ENCODE assay signal across 12 mouse cellular contexts in genomic region chr11:100625754-100626700, GRCm38 (mm10). TPM values are rescaled to one million over a fixed set of nuclear protein-coding genes. Genes with fewer than 3 reads are reported as not detected.
DNase-seq lines count a peak whose midpoint lies in the region; ATAC-seq and TF ChIP-seq lines count a peak whose summit lies in the region.
"Had no signal": no experiment of that assay in that cellular context is flagged by ENCODE, and none has a peak within 500 bp of the region (broad histone marks: within the 10 kb centered on the region; RNA-seq: fewer than 3 reads in every experiment).

No protein-coding gene starts in this region.

- 0 out of 2 replicates have a peak overlapping the region, but pooled peaks have one; percentile 6 for H3K4me2 ChIP-seq in intestine, embryonic 16.5 days (ENCODE audit: low read depth, low read length)
- H3K4me2 ChIP-seq in intestine, embryonic 15.5 days (replicated peaks), result no peak overlapping the region
- H3K4me2 ChIP-seq in CH12.LX (ENCODE audit: insufficient read depth, low read depth, poor library complexity, severe bottlenecking), result peak overlapping the region; percentile 60; the same call in 1 of the 2 replicates
- 0 out of 2 replicates have a peak overlapping the region, but pooled peaks have one; percentile 35 for H3K4me2 ChIP-seq in liver, postnatal 0 days (ENCODE audit: low read depth, low read length)
- H3K4me2 ChIP-seq in midbrain, postnatal 0 days (ENCODE audit: low read depth, low read length, poor library complexity, severe bottlenecking), result no peak overlapping the region

- WGBS in intestine, embryonic 16.5 days, result 91% methylated on average over 23 of the region's 23 CpGs
- WGBS in intestine, embryonic 15.5 days, result 93% methylated on average over 23 of the region's 23 CpGs
- WGBS in bone marrow, adult 2 months, result 87% methylated on average over 23 of the region's 23 CpGs
- 86% methylated on average over 23 of the region's 23 CpGs for WGBS in liver, postnatal 0 days (ENCODE audit: insufficient replicate concordance)
- WGBS in midbrain, postnatal 0 days, result 94% methylated on average over 23 of the region's 23 CpGs

- H3K79me2 ChIP-seq in CH12.LX (replicated peaks; ENCODE audit: control insufficient read depth, extremely low read depth, insufficient read depth, poor library complexity, severe bottlenecking), result peaks cover 2% of the 10 kb centered on the region; the same call in 1 of the 2 replicates

- DNase-seq in CH12.LX (ENCODE audit: extremely low read depth), result no peak
- no peak for DNase-seq in liver, postnatal 0 days
- DNase-seq in urinary bladder, postnatal 10 days (ENCODE audit: low spot score), result no peak
- no peak for DNase-seq in midbrain, postnatal 0 days (ENCODE audit: low spot score)
- no peak for DNase-seq in cerebellum, postnatal 14 days

- no peaks in the 10 kb centered on the region for H3K9me3 ChIP-seq in intestine, embryonic 16.5 days (ENCODE audit: control insufficient read depth, low read length)
- H3K9me3 ChIP-seq in intestine, embryonic 15.5 days, result no peaks in the 10 kb centered on the region
- H3K9me3 ChIP-seq in CH12.LX (replicated peaks; ENCODE audit: low read length), result no peaks in the 10 kb centered on the region
- H3K9me3 ChIP-seq in liver, postnatal 0 days (ENCODE audit: low read length), result no peaks in the 10 kb centered on the region
- no peaks in the 10 kb centered on the region for H3K9me3 ChIP-seq in midbrain, postnatal 0 days (ENCODE audit: low read length)
- H3K9me3 ChIP-seq: heart, embryonic 10.5 days had no signal

- no peak for ATAC-seq in intestine, embryonic 16.5 days
- ATAC-seq in intestine, embryonic 15.5 days, result no peak
- no peak for ATAC-seq in liver, postnatal 0 days
- ATAC-seq in midbrain, postnatal 0 days (ENCODE audit: low FRiP score), result no peak
- ATAC-seq: forebrain, embryonic 16.5 days had no signal

- H3K27me3 ChIP-seq in intestine, embryonic 16.5 days (replicated peaks; ENCODE audit: control insufficient read depth, insufficient read depth, low read length), result no peaks in the 10 kb centered on the region
- no peaks in the 10 kb centered on the region; the same call in 1 of the 2 replicates for H3K27me3 ChIP-seq in intestine, embryonic 15.5 days (replicated peaks)
- H3K27me3 ChIP-seq in CH12.LX (replicated peaks), result peaks cover 4% of the 10 kb centered on the region
- H3K27me3 ChIP-seq in liver, postnatal 0 days (ENCODE audit: insufficient read depth, low read length), result no peaks in the 10 kb centered on the region
- H3K27me3 ChIP-seq in midbrain, postnatal 0 days (ENCODE audit: insufficient read depth, low read length), result no peaks in the 10 kb centered on the region

- in situ Hi-C loops in CH12.LX (cut with MboI; ENCODE audit: low pct_ligation_motif_present, low pct_unique_long_range_greater_than_20kb, low sequenced_read_pairs), result loop anchor here (5.0 kb wide), 1 partner anchor 71 kb away; no protein-coding TSS in a partner anchor

- H3K4me3 ChIP-seq in intestine, embryonic 16.5 days (ENCODE audit: low read length), result no peak overlapping the region
- no peak overlapping the region for H3K4me3 ChIP-seq in intestine, embryonic 15.5 days (replicated peaks)
- peak overlapping the region; percentile 1 to 36 (median 4) for H3K4me3 ChIP-seq in CH12.LX (replicated peaks in 1 of 3; ENCODE audit: low read depth in 2 of 3, low read length in 2 of 3, poor library complexity in 1 of 3)
- H3K4me3 ChIP-seq in bone marrow, adult 2 months (replicated peaks; ENCODE audit: control insufficient read depth, low read depth, low read length), result no peak overlapping the region
- H3K4me3 ChIP-seq in liver, postnatal 0 days (ENCODE audit: low read depth, low read length), result no peak overlapping the region
- H3K4me3 ChIP-seq in midbrain, postnatal 0 days (ENCODE audit: low read depth, low read length), result no peak overlapping the region
- H3K4me3 ChIP-seq: heart, embryonic 10.5 days; layer of hippocampus, adult 2 months had no signal

- peaks cover 29% of the 10 kb centered on the region for H3K4me1 ChIP-seq in intestine, embryonic 16.5 days (ENCODE audit: control insufficient read depth, insufficient read depth, low read length)
- H3K4me1 ChIP-seq in intestine, embryonic 15.5 days (replicated peaks), result peaks cover 27% of the 10 kb centered on the region
- peaks cover 30 to 76% of the 10 kb centered on the region in 2 experiments for H3K4me1 ChIP-seq in CH12.LX (ENCODE audit: control insufficient read depth in 1 of 2, insufficient read depth in 2 of 2)
- peaks cover 8% of the 10 kb centered on the region for H3K4me1 ChIP-seq in bone marrow, adult 2 months (ENCODE audit: control insufficient read depth, insufficient read depth, low read length)
- H3K4me1 ChIP-seq in liver, postnatal 0 days (ENCODE audit: insufficient read depth), result peaks cover 31% of the 10 kb centered on the region
- H3K4me1 ChIP-seq in midbrain, postnatal 0 days (ENCODE audit: insufficient read depth, low read length), result no peaks in the 10 kb centered on the region; the same call in 1 of the 2 replicates

- H3K36me3 ChIP-seq in intestine, embryonic 16.5 days (ENCODE audit: control insufficient read depth, insufficient read depth, low read length), result peaks cover 12% of the 10 kb centered on the region
- H3K36me3 ChIP-seq in intestine, embryonic 15.5 days, result peaks cover 10% of the 10 kb centered on the region; the same call in 1 of the 2 replicates
- peaks cover 22 to 40% of the 10 kb centered on the region in 2 experiments for H3K36me3 ChIP-seq in CH12.LX (replicated peaks in 1 of 2; ENCODE audit: control insufficient read depth in 1 of 2, insufficient read depth in 1 of 2, low read length in 1 of 2)
- peaks cover 19% of the 10 kb centered on the region for H3K36me3 ChIP-seq in liver, postnatal 0 days (replicated peaks; ENCODE audit: insufficient read depth, low read length)
- peaks cover 13% of the 10 kb centered on the region for H3K36me3 ChIP-seq in midbrain, postnatal 0 days (ENCODE audit: insufficient read depth, low read length)

- peak overlapping the region; percentile 62 for H3K27ac ChIP-seq in intestine, embryonic 16.5 days (ENCODE audit: low read length)
- no peak overlapping the region for H3K27ac ChIP-seq in intestine, embryonic 15.5 days
- peak overlapping the region; percentile 88 for H3K27ac ChIP-seq in CH12.LX (ENCODE audit: insufficient read depth, low read depth)
- H3K27ac ChIP-seq in bone marrow, adult 2 months (ENCODE audit: control insufficient read depth, insufficient read depth, low read depth, low read length, poor library complexity), result peak overlapping the region; percentile 95
- peak overlapping the region; percentile 69 for H3K27ac ChIP-seq in liver, postnatal 0 days (ENCODE audit: low read depth)
- H3K27ac ChIP-seq in midbrain, postnatal 0 days (ENCODE audit: low read depth, low read length), result no peak overlapping the region
- H3K27ac ChIP-seq: heart, embryonic 10.5 days; kidney, postnatal 0 days; layer of hippocampus, adult 2 months had no signal

- no peak for TF ChIP-seq EP300 in CH12.LX (IDR thresholded peaks at IDR 0.05; ENCODE audit: low read length)
- no peak for TF ChIP-seq EP300 in liver, postnatal 0 days (IDR thresholded peaks at IDR 0.05; ENCODE audit: low read depth)

- dilution Hi-C loops in CH12.LX (cut with MboI; ENCODE audit: extremely low pct_ligation_motif_present, extremely low pct_unique_long_range_greater_than_20kb, low sequenced_read_pairs), result no loop called here

- H3K9ac ChIP-seq in intestine, embryonic 16.5 days (ENCODE audit: low read depth, low read length), result no peak overlapping the region
- no peak overlapping the region for H3K9ac ChIP-seq in intestine, embryonic 15.5 days
- H3K9ac ChIP-seq in CH12.LX (ENCODE audit: insufficient read depth, low read depth), result peak overlapping the region; percentile 17; the same call in 1 of the 2 replicates
- H3K9ac ChIP-seq in liver, postnatal 0 days (replicated peaks), result no peak overlapping the region
- H3K9ac ChIP-seq in midbrain, postnatal 0 days (replicated peaks; ENCODE audit: low read length, poor library complexity, severe bottlenecking), result no peak overlapping the region

- no peak for TF ChIP-seq RAD21 in CH12.LX (IDR thresholded peaks at IDR 0.05; ENCODE audit: low read depth, low read length)

- TF ChIP-seq POLR2A in CH12.LX (IDR thresholded peaks at IDR 0.05; ENCODE audit: low read depth, low read length), result no peak
- TF ChIP-seq POLR2A in bone marrow, adult 2 months (IDR thresholded peaks at IDR 0.05; ENCODE audit: borderline replicate concordance, control insufficient read depth, low read depth, low read length), result no peak

- no peak for TF ChIP-seq CTCF in CH12.LX (conservative IDR thresholded peaks at IDR 0.05 in 1 of 2, IDR thresholded peaks at IDR 0.05 in 1 of 2; ENCODE audit: low read depth in 2 of 2, low read length in 2 of 2)
- no peak for TF ChIP-seq CTCF in bone marrow, adult 2 months (IDR thresholded peaks at IDR 0.05; ENCODE audit: control insufficient read depth, insufficient read depth, low read length)
- no peak for TF ChIP-seq CTCF in liver, postnatal 0 days (IDR thresholded peaks at IDR 0.05; ENCODE audit: low read depth)
- no peak for TF ChIP-seq CTCF in midbrain, postnatal 0 days (IDR thresholded peaks at IDR 0.05)

RNA-seq across cellular contexts. Expression of gene Dnajc7, which starts 6.1 kb away (rescaled TPM):
- polyA plus RNA-seq in intestine, embryonic 16.5 days (2015; fragmentation: Nextera tagmentation; extraction: Ambion mirVana), result 171 and 184 TPM in 2 replicates
- polyA plus RNA-seq in intestine, embryonic 15.5 days (2015; fragmentation: Nextera tagmentation; extraction: Ambion mirVana), result 188 TPM in 2 replicates
- total RNA-seq in CH12.LX (2012; rRNA removed) (249 and 250 TPM in 2 replicates), CH12.LX (2014; rRNA removed) (123 and 141 TPM in 2 replicates)
- polyA plus RNA-seq in CH12.LX (2012; ENCODE audit: insufficient read length, low read depth), result 455 and 516 TPM in 2 replicates
- 603 and 838 TPM in 2 replicates for polyA plus RNA-seq in bone marrow, adult 2 months (2011; ENCODE audit: insufficient read depth, insufficient read length, low replicate concordance, missing spikeins)
- 45.1 and 49.1 TPM in 2 replicates for polyA plus RNA-seq in liver, postnatal 0 days (2015; fragmentation: Nextera tagmentation; extraction: Ambion mirVana)
- total RNA-seq in midbrain, postnatal 0 days (2014; rRNA removed), result 67.1 and 75.9 TPM in 2 replicates
- 228 and 234 TPM in 2 replicates for polyA plus RNA-seq in midbrain, postnatal 0 days (2015; fragmentation: Nextera tagmentation; extraction: Ambion mirVana)

RNA-seq across cellular contexts. Expression of gene Nkiras2, which starts 7.0 kb away (rescaled TPM):
- polyA plus RNA-seq in intestine, embryonic 16.5 days (2015; fragmentation: Nextera tagmentation; extraction: Ambion mirVana), result 80.8 and 83.6 TPM in 2 replicates
- polyA plus RNA-seq in intestine, embryonic 15.5 days (2015; fragmentation: Nextera tagmentation; extraction: Ambion mirVana), result 57.6 and 65.0 TPM in 2 replicates
- 59.9 and 70.0 TPM in 2 replicates for total RNA-seq in CH12.LX (2012; rRNA removed)
- 46.6 and 53.8 TPM in 2 replicates for total RNA-seq in CH12.LX (2014; rRNA removed)
- polyA plus RNA-seq in CH12.LX (2012; ENCODE audit: insufficient read length, low read depth), result 57.9 and 60.0 TPM in 2 replicates
- 7.5 and 13.1 TPM in 2 replicates for polyA plus RNA-seq in bone marrow, adult 2 months (2011; ENCODE audit: insufficient read depth, insufficient read length, low replicate concordance, missing spikeins)
- 18.3 and 19.2 TPM in 2 replicates for polyA plus RNA-seq in liver, postnatal 0 days (2015; fragmentation: Nextera tagmentation; extraction: Ambion mirVana)
- 106 and 125 TPM in 2 replicates for total RNA-seq in midbrain, postnatal 0 days (2014; rRNA removed)
- polyA plus RNA-seq in midbrain, postnatal 0 days (2015; fragmentation: Nextera tagmentation; extraction: Ambion mirVana), result 80.9 and 89.3 TPM in 2 replicates

RNA-seq across cellular contexts. Expression of gene Cnp, which starts 51.3 kb away (rescaled TPM):
- polyA plus RNA-seq in intestine, embryonic 16.5 days (2015; fragmentation: Nextera tagmentation; extraction: Ambion mirVana), result 27.7 and 28.4 TPM in 2 replicates
- polyA plus RNA-seq in intestine, embryonic 15.5 days (2015; fragmentation: Nextera tagmentation; extraction: Ambion mirVana), result 32.1 and 34.4 TPM in 2 replicates
- total RNA-seq in CH12.LX (2012; rRNA removed) (80.2 and 91.6 TPM in 2 replicates), CH12.LX (2014; rRNA removed) (75.9 and 87.8 TPM in 2 replicates)
- polyA plus RNA-seq in CH12.LX (2012; ENCODE audit: insufficient read length, low read depth), result 77.7 and 81.2 TPM in 2 replicates
- 25.0 and 35.7 TPM in 2 replicates for polyA plus RNA-seq in bone marrow, adult 2 months (2011; ENCODE audit: insufficient read depth, insufficient read length, low replicate concordance, missing spikeins)
- polyA plus RNA-seq in liver, postnatal 0 days (2015; fragmentation: Nextera tagmentation; extraction: Ambion mirVana), result 20.2 and 21.9 TPM in 2 replicates
- 54.7 and 68.8 TPM in 2 replicates for total RNA-seq in midbrain, postnatal 0 days (2014; rRNA removed)
- polyA plus RNA-seq in midbrain, postnatal 0 days (2015; fragmentation: Nextera tagmentation; extraction: Ambion mirVana), result 65.3 and 76.0 TPM in 2 replicates

Comparison
In these comparisons a context has a peak if more than half of its experiments do, and no peak if none do; other contexts are left out.
1. H3K27ac ChIP-seq: peak in intestine, embryonic 16.5 days (single experiment), CH12.LX (single experiment), bone marrow, adult 2 months (single experiment) and liver, postnatal 0 days (single experiment); none in intestine, embryonic 15.5 days (single experiment) and midbrain, postnatal 0 days (single experiment).
2. H3K4me2 ChIP-seq: peak in intestine, embryonic 16.5 days (single experiment), CH12.LX (single experiment) and liver, postnatal 0 days (single experiment); none in intestine, embryonic 15.5 days (single experiment) and midbrain, postnatal 0 days (single experiment).
3. H3K4me3 ChIP-seq: peak in CH12.LX (3 of 3); none in intestine, embryonic 16.5 days (single experiment), intestine, embryonic 15.5 days (single experiment), bone marrow, adult 2 months (single experiment), liver, postnatal 0 days (single experiment) and midbrain, postnatal 0 days (single experiment).